Mouse (Mus musculus): Measurements from ENCODE around the gene Ggcx. TPM values are rescaled to one million over a fixed set of nuclear protein-coding genes. Genes with fewer than 3 reads are reported as not detected.

Ggcx gene
- 10 to 100 TPM; 19.8 to 21.1 TPM for total RNA-seq (2021)

DNA sequence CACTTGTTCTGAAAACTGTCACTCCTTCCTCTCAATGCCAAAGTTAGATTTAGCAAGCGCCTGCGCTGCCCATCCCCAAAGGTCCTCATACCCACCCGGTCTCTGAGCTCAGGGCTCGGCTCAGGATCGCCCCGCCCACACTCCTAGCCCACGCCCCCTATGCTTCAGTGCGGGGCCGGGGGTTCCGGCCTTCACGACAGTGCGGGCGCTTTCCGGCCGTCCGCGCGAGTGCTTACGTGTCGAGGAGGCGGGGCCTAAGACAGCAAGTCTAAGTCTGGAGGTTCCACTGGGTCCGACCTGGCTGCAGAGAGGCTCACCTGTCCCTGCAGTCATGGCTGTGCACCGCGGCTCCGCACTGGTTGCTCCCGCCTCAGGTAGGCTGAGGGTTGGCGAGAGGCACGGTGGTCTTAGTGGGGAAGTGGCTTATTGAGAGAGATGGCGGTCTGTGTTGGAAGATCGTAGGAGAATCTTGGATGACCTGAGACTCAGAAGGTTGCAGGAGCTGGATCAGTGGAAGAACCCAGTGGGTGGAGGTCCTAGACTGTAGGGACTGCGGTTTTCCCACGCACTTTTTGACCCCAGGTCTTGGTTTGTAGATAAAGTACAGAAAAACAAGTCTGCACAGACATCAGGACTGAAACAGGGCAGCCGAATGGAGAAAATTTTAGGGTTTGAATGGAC lies at the start of gene Ggcx:
Gene Ggcx (plus strand): TSS at position 233 of the 681 bp plus-strand sequence.
- intact Hi-C loops (cut with DNase I) = no loop called here

DNA sequence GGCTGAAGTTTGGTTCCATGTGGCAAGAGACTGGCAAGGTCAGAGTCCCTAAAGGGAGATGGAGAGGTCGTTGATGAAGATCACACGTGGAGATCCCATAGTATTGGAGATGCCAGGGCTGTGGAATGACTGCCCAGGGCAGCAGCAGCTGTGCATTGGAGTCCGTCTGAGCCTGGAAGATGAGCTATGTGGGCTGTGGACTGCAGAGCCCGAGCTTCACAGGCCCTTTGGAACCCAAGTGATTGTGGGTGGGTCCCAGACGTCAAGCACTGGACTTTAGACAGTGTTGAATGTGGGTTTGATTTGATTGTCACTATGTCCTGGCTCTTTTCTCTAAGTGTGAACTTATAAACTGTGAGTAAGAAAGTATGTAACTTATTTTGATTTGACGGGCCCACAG lies 49.1 kb upstream of the Ggcx start:
- intact Hi-C loops (cut with DNase I) = loop anchor here (5.0 kb wide), 1 partner anchor 42 kb away; no protein-coding TSS in a partner anchor

More for the DNA sequence above, at the start of gene Ggcx:
- DNase-seq (ENCODE audit: extremely low spot score in 1 of 2, low spot score in 2 of 2) = peak; percentile 86 to 97

DNA sequence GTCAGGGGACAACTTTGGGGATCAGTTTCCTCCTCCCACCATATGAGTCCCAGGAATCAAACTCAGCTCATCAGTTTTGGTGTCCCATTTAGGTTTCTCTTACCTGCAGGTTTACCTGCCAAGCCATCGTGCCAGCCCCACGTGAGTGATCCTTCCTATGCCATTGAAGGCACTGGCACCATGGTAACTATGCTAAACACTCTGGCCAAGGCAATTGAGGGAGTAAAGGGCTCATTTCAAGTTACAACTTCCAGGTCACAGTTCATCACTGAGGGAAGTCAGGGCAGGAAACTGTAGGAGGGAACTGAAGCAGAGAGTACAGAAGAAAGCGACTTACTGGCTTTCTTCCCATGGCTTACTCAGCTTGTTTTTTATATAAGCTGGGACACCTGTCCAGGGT lies 47.8 kb upstream of the Ggcx start:
- no peak for DNase-seq (ENCODE audit: extremely low spot score in 1 of 2, low spot score in 2 of 2)
- intact Hi-C loops (cut with DNase I) = no loop called here

More for the DNA sequence above, 49.1 kb upstream of the Ggcx start:
- DNase-seq (ENCODE audit: extremely low spot score in 1 of 2, low spot score in 2 of 2) = no peak

- DNase-seq (ENCODE audit: extremely low spot score in 1 of 2, low spot score in 2 of 2) = no peak
- intact Hi-C loops (cut with DNase I) = no loop called here
Observed at GRCm38 (mm10) chr6:72366844-72367443, 47.2 kb upstream of the Ggcx start, which contains the start of gene Rnf181. Gene Rnf181 (minus strand): TSS chr6:72366956.

- intact Hi-C loops (cut with DNase I) = no loop called here
- DNase-seq (ENCODE audit: extremely low spot score in 1 of 2, low spot score in 2 of 2) = no peak
Observed at GRCm38 (mm10) chr6:72367460-72367974, 46.6 kb upstream of the Ggcx start.

GRCm38 (mm10) chr6:72369557-72369956 lies 44.6 kb upstream of the Ggcx start:
- intact Hi-C loops (cut with DNase I) = no loop called here
- no peak for DNase-seq (ENCODE audit: extremely low spot score in 1 of 2, low spot score in 2 of 2)

- no peak for DNase-seq (ENCODE audit: extremely low spot score in 1 of 2, low spot score in 2 of 2)
- intact Hi-C loops (cut with DNase I) = no loop called here
Observed at GRCm38 (mm10) chr6:72370091-72370490, 44.0 kb upstream of the Ggcx start.

GRCm38 (mm10) chr6:72371147-72371546 lies 43.0 kb upstream of the Ggcx start:
- intact Hi-C loops (cut with DNase I) = no loop called here
- DNase-seq (ENCODE audit: extremely low spot score in 1 of 2, low spot score in 2 of 2) = peak in 1 of 2 experiments; percentile 72

DNA sequence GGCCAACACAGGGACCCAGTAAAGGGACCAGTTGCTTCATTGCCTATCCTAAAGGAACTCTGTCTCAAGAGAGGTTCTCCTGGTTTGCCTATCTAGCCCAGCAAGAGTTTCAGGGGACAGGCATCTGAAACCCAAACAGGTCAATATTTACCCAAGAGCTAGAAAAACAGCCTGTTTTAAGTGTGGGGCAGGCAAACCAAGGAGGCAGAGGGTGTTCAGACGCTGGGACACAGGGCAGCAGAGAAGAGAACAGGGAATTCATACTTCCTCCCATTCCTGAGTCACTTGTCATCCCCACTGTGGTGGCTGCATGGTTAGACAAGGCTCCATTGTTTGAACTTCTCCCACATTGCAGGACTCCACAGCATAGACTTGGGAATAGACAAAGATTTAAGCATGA lies 42.5 kb upstream of the Ggcx start:
- DNase-seq (ENCODE audit: extremely low spot score in 1 of 2, low spot score in 2 of 2) = no peak
- intact Hi-C loops (cut with DNase I) = no loop called here

DNA sequence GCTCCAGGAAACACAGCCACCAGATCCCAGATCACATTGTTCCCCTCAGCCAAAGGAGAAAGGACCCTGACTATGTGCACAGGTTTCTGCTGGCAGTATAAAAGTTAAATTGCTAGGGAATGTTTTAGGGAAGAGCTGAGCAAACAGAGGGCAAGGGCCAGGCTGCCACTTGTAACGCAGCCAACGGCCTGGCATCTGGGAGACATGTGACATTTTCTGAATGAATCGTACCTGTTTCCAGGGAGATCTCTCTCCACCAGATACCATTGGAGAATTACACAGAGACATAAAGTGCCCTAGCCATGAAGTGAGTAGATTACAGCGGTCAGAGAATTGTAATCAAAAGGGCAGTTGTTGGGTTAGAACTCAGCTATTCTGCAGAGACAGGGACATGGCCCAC lies 40.9 kb upstream of the Ggcx start:
- DNase-seq (ENCODE audit: extremely low spot score in 1 of 2, low spot score in 2 of 2) = no peak
- intact Hi-C loops (cut with DNase I) = no loop called here

DNA sequence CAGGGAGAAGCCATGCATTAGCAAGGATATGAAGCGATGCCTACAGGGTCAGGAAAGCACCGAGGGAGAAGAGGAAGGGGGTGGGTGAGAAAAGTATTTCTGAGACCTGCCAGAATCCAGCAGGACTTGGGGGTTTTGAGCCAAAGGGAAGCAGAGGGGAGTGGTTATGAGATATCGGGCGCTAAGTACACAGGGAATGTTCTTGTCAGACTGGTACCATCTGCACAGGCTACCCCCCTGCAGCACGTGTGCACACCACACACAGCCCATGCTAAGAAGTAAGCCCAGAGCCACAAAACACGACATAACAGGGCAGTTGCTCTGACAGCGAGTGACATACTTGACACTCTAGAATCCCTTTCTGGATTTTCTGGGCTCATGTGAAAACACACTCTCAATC lies 39.9 kb upstream of the Ggcx start:
- no peak for DNase-seq (ENCODE audit: extremely low spot score in 1 of 2, low spot score in 2 of 2)
- intact Hi-C loops (cut with DNase I) = no loop called here

DNA sequence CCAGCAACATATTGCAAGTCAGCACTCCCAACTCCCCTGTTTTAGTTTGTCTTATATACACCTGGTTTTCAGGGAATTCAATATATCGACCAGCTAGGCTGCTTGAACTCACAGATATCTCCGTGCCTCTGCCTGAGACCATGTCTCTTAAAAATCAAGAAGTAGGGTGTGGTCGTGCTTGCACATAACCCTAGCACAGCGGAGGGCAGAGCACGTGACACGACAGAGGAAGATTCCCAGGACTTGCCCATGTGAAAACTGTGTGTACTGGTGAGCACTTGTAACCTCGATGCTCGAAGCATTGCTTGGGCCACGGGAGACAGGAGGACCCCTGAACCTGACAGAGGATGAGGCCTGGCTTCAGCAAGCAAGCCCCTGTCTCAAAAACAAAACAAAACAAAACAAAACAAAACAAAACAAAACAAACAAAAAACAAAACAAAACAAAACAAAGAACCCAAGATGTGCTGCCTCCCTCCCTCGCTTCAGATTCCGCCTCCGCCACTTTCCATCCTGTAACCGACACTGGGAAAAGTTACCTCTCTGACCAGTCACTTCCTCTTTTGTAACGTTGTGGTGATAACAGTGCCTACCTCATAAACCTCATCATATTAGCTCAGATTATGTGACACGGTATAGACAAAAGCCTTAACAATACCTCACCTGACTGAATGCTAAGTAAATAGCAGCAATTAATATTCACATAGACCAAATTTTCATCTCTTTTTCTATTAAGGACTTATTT lies 39.1 kb upstream of the Ggcx start:
- no peak for DNase-seq (ENCODE audit: extremely low spot score in 1 of 2, low spot score in 2 of 2)
- intact Hi-C loops (cut with DNase I) = no loop called here

DNA sequence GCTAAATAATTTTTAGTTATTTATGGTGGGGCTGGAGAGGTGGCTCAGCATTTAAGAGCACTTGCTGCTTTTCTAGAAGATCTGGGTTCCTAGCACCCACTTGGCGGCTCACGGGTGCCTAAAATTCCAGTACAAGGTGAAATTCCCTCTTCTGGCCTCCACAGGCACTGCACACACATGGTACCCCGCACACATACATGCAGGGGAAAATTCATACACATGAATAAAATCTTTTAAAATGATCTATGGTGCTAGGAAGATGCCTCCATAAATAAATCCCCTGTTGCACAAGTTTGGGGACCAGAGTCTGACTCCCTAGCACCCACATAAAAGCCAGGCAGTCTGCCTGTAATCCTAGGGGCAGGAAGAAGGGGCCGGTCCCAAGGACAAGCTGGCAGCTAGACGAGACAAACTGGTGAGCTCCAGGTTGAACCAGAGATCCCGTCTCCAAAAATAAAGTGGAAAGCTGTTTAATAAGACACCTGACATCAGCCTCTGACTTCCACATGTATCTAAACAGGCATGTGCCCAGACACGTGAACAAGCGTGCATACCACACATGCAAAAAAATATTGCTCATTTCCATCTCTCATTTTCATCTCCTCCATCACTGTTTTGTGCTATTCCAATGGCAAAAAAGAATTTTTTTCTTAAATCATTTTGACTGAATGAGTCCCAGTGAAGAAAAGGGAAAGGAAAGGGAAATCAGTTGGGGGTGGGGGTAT lies 35.4 kb upstream of the Ggcx start:
- no peak for DNase-seq (ENCODE audit: extremely low spot score in 1 of 2, low spot score in 2 of 2)

DNA sequence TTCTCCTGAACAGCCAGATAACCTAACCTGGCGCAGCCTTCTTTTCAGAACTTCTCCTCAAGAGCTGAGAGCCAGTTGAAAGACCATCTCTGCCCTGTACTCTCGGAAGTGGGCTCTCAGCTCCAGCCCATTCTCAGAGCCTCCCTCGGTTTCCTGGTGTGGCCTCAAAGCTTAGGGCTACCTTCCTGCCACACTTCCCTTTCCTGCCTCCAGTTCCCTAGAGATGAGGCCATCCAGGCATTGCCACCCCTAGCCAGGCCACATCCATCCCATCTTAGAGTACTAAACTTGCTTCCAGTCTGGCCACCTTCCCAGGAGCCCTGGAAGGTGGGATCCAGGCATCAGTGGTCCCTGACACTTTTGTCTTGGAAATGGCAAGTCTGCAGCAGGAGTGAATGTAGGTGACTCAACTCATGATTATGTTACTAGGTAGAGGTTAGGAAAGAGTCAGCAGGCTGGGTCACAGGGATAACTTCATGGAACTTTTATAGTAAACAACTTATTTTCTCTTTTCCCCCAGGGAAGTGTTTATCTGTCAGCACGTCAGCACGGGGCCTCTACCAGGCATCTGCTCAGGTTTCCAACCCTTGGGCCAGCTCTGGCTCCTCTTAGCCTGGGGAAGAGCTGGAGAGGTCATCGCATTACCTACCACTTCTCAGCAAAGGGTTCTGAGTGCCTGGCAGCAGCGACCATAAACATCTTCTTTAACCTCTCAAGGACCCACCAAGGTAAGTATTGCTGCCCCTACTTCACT lies 34.6 kb upstream of the Ggcx start:
- no peak for DNase-seq (ENCODE audit: extremely low spot score in 1 of 2, low spot score in 2 of 2)
- intact Hi-C loops (cut with DNase I) = no loop called here

More for the DNA sequence above, 35.4 kb upstream of the Ggcx start:
- intact Hi-C loops (cut with DNase I) = no loop called here

GRCm38 (mm10) chr6:72380131-72380770 lies 33.9 kb upstream of the Ggcx start, which contains the start of gene Vamp5:
Gene Vamp5 (minus strand): TSS chr6:72380468.
- peak in 1 of 2 experiments; percentile 85 for DNase-seq (ENCODE audit: extremely low spot score in 1 of 2, low spot score in 2 of 2)
- intact Hi-C loops (cut with DNase I) = no loop called here

- DNase-seq (ENCODE audit: extremely low spot score in 1 of 2, low spot score in 2 of 2) = no peak
- intact Hi-C loops (cut with DNase I) = no loop called here
Observed at GRCm38 (mm10) chr6:72382494-72382893, 31.6 kb upstream of the Ggcx start.

DNA sequence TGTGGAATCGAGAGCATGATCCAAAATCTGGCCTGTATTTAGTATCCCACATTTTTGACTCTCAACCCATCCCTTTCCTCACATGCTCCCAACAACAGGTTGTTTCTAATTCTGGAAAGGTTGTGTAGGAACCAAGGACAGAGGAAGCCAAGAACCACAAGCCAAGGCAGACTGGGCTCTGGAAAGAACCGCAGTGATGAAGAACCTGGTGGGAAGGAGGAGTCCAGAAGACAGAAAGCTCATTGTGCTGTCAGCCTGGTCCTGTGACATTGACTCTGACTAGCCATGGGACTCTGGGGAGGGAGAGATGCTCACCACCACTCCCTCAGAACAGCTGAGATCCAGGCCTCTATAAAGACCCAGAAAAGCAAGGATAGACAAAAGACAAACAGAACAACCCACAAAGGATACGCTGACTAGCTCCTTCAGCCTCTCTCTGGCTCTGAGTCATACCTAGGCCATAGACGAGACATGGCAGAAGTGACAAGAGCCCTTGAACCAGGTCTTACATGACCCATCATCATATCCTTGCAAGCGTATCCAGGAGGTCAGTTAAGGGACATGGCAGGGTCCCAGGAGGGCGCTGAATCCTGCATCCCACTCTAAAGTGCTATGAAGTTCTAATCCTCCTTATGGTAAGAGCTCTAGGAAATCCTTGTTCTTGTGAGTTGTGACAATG lies 30.8 kb upstream of the Ggcx start:
- DNase-seq (ENCODE audit: extremely low spot score in 1 of 2, low spot score in 2 of 2) = no peak
- intact Hi-C loops (cut with DNase I) = no loop called here

Data from left cerebral cortex, postnatal 10 days (tissue).